In the genomic region with DNA sequence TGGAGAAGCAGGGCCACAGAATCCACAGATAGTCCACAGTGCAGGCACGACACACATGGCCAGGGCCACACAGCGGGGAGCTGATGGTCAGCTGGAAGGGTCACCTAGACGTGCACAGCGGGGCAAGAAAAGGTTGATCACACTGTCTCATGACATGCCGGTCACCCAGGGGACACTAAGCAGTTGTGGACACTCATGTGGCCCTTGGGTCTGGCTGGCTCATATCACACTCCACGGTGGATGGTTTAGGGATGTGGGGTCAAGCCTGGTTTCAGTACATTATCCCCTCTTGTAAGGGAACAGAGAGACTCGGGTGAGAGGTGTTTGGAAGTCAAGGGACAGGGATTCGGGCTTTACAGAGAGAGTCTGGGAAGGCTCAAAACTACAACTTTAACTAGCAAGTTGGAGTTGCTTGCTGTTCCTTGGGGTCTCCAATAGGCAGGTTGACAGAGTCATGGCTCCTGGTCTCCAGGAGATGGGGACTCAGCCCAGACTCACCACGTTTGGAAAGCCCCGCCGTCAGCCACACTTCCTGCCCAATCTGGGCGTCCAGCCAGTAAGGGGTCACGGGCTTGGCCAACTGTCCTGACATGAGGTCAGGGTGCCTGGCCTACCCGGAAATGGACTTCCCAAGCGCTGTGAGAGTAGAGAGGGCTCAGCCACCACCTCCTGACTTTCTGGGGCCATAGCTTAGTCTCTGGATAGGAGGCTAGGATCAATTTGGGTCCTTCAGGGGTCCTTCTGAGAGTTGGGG, we compare ENCODE assay signal across 8 mouse cellular contexts. TPM values are rescaled to one million over a fixed set of nuclear protein-coding genes. Genes with fewer than 3 reads are reported as not detected.
DNase-seq lines count a peak whose midpoint lies in the region; ATAC-seq and TF ChIP-seq lines count a peak whose summit lies in the region.

No protein-coding gene starts in this region.

- ATAC-seq in intestine, postnatal 0 days: no peak
- ATAC-seq in intestine, embryonic 16.5 days: no peak
- ATAC-seq in heart, embryonic 15.5 days (replicated peaks; ENCODE audit: insufficient number of reproducible peaks, insufficient read depth, low FRiP score, low read depth): peak; percentile 59; the same call in 1 of the 2 replicates
- peak; percentile 42; the same call in 1 of the 2 replicates for ATAC-seq in lung, embryonic 14.5 days (ENCODE audit: insufficient read depth)
- no peak for ATAC-seq in midbrain, postnatal 0 days (ENCODE audit: low FRiP score)
- no peak for ATAC-seq in activated CD4-positive, CD25-positive, alpha-beta regulatory T cell, adult 4 months

- H3K9me3 ChIP-seq in intestine, postnatal 0 days (ENCODE audit: control insufficient read depth): no peaks in the 10 kb centered on the region
- H3K9me3 ChIP-seq in intestine, embryonic 16.5 days (ENCODE audit: control insufficient read depth, low read length): no peaks in the 10 kb centered on the region
- no peaks in the 10 kb centered on the region for H3K9me3 ChIP-seq in heart, embryonic 15.5 days (replicated peaks)
- no peaks in the 10 kb centered on the region for H3K9me3 ChIP-seq in lung, embryonic 14.5 days (ENCODE audit: low read depth, low read length)
- no peaks in the 10 kb centered on the region for H3K9me3 ChIP-seq in midbrain, postnatal 0 days (ENCODE audit: low read length)

- no peak overlapping the region for H3K27ac ChIP-seq in intestine, postnatal 0 days (ENCODE audit: low read depth, low read length)
- H3K27ac ChIP-seq in intestine, embryonic 16.5 days (ENCODE audit: low read length): no peak overlapping the region
- H3K27ac ChIP-seq in heart, embryonic 15.5 days: no peak overlapping the region
- no peak overlapping the region for H3K27ac ChIP-seq in lung, embryonic 14.5 days (ENCODE audit: low read depth)
- H3K27ac ChIP-seq in midbrain, postnatal 0 days (ENCODE audit: low read depth, low read length): no peak overlapping the region

- no peaks in the 10 kb centered on the region for H3K4me1 ChIP-seq in intestine, postnatal 0 days (replicated peaks; ENCODE audit: control insufficient read depth, insufficient read depth, low read length)
- peaks cover 11% of the 10 kb centered on the region; the same call in 1 of the 2 replicates for H3K4me1 ChIP-seq in intestine, embryonic 16.5 days (ENCODE audit: control insufficient read depth, insufficient read depth, low read length)
- H3K4me1 ChIP-seq in heart, embryonic 15.5 days (replicated peaks): peaks cover 22% of the 10 kb centered on the region; the same call in 1 of the 2 replicates
- H3K4me1 ChIP-seq in lung, embryonic 14.5 days (ENCODE audit: insufficient read depth): 0 out of 2 replicates have a peak, but pooled peaks cover 5% of the 10 kb centered on the region
- no peaks in the 10 kb centered on the region for H3K4me1 ChIP-seq in midbrain, postnatal 0 days (ENCODE audit: insufficient read depth, low read length)

- DNase-seq in adrenal gland, adult 8-10 months: peak; percentile 80
- peak; percentile 79 for DNase-seq in lung, embryonic 14.5 days
- no peak for DNase-seq in midbrain, postnatal 0 days (ENCODE audit: low spot score)
- DNase-seq in thymus, adult 18-20 months: no peak

- H3K27me3 ChIP-seq in intestine, postnatal 0 days (replicated peaks; ENCODE audit: control insufficient read depth, insufficient read depth, low read length): no peaks in the 10 kb centered on the region
- H3K27me3 ChIP-seq in intestine, embryonic 16.5 days (replicated peaks; ENCODE audit: control insufficient read depth, insufficient read depth, low read length): no peaks in the 10 kb centered on the region
- no peaks in the 10 kb centered on the region for H3K27me3 ChIP-seq in heart, embryonic 15.5 days
- H3K27me3 ChIP-seq in lung, embryonic 14.5 days (ENCODE audit: insufficient read depth, low read length): no peaks in the 10 kb centered on the region
- H3K27me3 ChIP-seq in midbrain, postnatal 0 days (ENCODE audit: insufficient read depth, low read length): no peaks in the 10 kb centered on the region

- H3K36me3 ChIP-seq in intestine, postnatal 0 days (ENCODE audit: control insufficient read depth, insufficient read depth): no peaks in the 10 kb centered on the region
- H3K36me3 ChIP-seq in intestine, embryonic 16.5 days (ENCODE audit: control insufficient read depth, insufficient read depth, low read length): 0 out of 2 replicates have a peak, but pooled peaks cover 2% of the 10 kb centered on the region
- H3K36me3 ChIP-seq in heart, embryonic 15.5 days: no peaks in the 10 kb centered on the region
- H3K36me3 ChIP-seq in lung, embryonic 14.5 days (ENCODE audit: insufficient read depth): no peaks in the 10 kb centered on the region
- peaks cover 32% of the 10 kb centered on the region for H3K36me3 ChIP-seq in midbrain, postnatal 0 days (ENCODE audit: insufficient read depth, low read length)

- TF ChIP-seq CTCF in intestine, postnatal 0 days (IDR thresholded peaks at IDR 0.05; ENCODE audit: low read depth): 0 out of 2 replicates have a peak, but pooled peaks have one; percentile 19
- no peak for TF ChIP-seq CTCF in lung, embryonic 14.5 days (IDR thresholded peaks at IDR 0.05; ENCODE audit: low read depth)
- no peak for TF ChIP-seq CTCF in midbrain, postnatal 0 days (IDR thresholded peaks at IDR 0.05)

- H3K4me2 ChIP-seq in intestine, postnatal 0 days (replicated peaks; ENCODE audit: low read depth): no peak overlapping the region
- no peak overlapping the region for H3K4me2 ChIP-seq in intestine, embryonic 16.5 days (ENCODE audit: low read depth, low read length)
- no peak overlapping the region for H3K4me2 ChIP-seq in heart, embryonic 15.5 days
- H3K4me2 ChIP-seq in lung, embryonic 14.5 days: no peak overlapping the region
- H3K4me2 ChIP-seq in midbrain, postnatal 0 days (ENCODE audit: low read depth, low read length, poor library complexity, severe bottlenecking): no peak overlapping the region

- H3K9ac ChIP-seq in intestine, postnatal 0 days (ENCODE audit: low read depth, low read length): no peak overlapping the region
- no peak overlapping the region for H3K9ac ChIP-seq in intestine, embryonic 16.5 days (ENCODE audit: low read depth, low read length)
- H3K9ac ChIP-seq in heart, embryonic 15.5 days: no peak overlapping the region
- no peak overlapping the region for H3K9ac ChIP-seq in lung, embryonic 14.5 days
- H3K9ac ChIP-seq in midbrain, postnatal 0 days (replicated peaks; ENCODE audit: low read length, poor library complexity, severe bottlenecking): no peak overlapping the region

- 80% methylated on average over 15 of the region's 15 CpGs for WGBS in intestine, postnatal 0 days
- 76% methylated on average over 15 of the region's 15 CpGs for WGBS in intestine, embryonic 16.5 days
- WGBS in heart, embryonic 15.5 days: 66% methylated on average over 15 of the region's 15 CpGs
- WGBS in lung, embryonic 14.5 days: 62% methylated on average over 15 of the region's 15 CpGs
- WGBS in midbrain, postnatal 0 days: 82% methylated on average over 15 of the region's 15 CpGs

- no peak overlapping the region for H3K4me3 ChIP-seq in intestine, postnatal 0 days (ENCODE audit: low read depth, low read length)
- no peak overlapping the region for H3K4me3 ChIP-seq in intestine, embryonic 16.5 days (ENCODE audit: low read length)
- H3K4me3 ChIP-seq in heart, embryonic 15.5 days: no peak overlapping the region
- H3K4me3 ChIP-seq in lung, embryonic 14.5 days (ENCODE audit: low read depth, low read length): no peak overlapping the region
- no peak overlapping the region for H3K4me3 ChIP-seq in midbrain, postnatal 0 days (ENCODE audit: low read depth, low read length)

RNA-seq across cellular contexts. Expression of a gene that starts 20.4 kb away (rescaled TPM):
- polyA plus RNA-seq in intestine, postnatal 0 days (2015; fragmentation: Nextera tagmentation; extraction: Ambion mirVana): 64.4 and 72.0 TPM in 2 replicates
- polyA plus RNA-seq in intestine, embryonic 16.5 days (2015; fragmentation: Nextera tagmentation; extraction: Ambion mirVana): 47.1 and 47.3 TPM in 2 replicates
- 10 to 100 TPM; 25.6 to 51.6 (median 36.7) TPM for total RNA-seq in adrenal gland, adult 8-10 months (2022)
- 46.0 and 51.1 TPM in 2 replicates for polyA plus RNA-seq in heart, embryonic 15.5 days (2015; fragmentation: Nextera tagmentation; extraction: Ambion mirVana)
- polyA plus RNA-seq in lung, embryonic 14.5 days (2014; fragmentation: Nextera tagmentation; extraction: Ambion mirVana): 40.9 and 46.0 TPM in 2 replicates
- total RNA-seq in midbrain, postnatal 0 days (2014; rRNA removed): 64.0 and 67.7 TPM in 2 replicates
- polyA plus RNA-seq in midbrain, postnatal 0 days (2015; fragmentation: Nextera tagmentation; extraction: Ambion mirVana): 53.8 and 54.5 TPM in 2 replicates
- not detected for polyA plus RNA-seq in activated CD4-positive, CD25-positive, alpha-beta regulatory T cell, adult 4 months (2017; shearing (Covaris generic))

Comparison
In these comparisons a context has a peak if more than half of its experiments do, and no peak if none do; other contexts are left out.
1. ATAC-seq: peak in heart, embryonic 15.5 days (single experiment) and lung, embryonic 14.5 days (single experiment); none in intestine, postnatal 0 days (single experiment), intestine, embryonic 16.5 days (single experiment), midbrain, postnatal 0 days (single experiment) and activated CD4-positive, CD25-positive, alpha-beta regulatory T cell, adult 4 months (single experiment).
2. DNase-seq: peak in adrenal gland, adult 8-10 months (single experiment) and lung, embryonic 14.5 days (single experiment); none in midbrain, postnatal 0 days (single experiment) and thymus, adult 18-20 months (0 of 2).
3. RNA of a gene that starts 20.4 kb away (polyA plus RNA-seq): 64.4 to 72.0 TPM in intestine, postnatal 0 days, 53.8 to 54.5 TPM in midbrain, postnatal 0 days, 47.1 to 47.3 TPM in intestine, embryonic 16.5 days, 46.0 to 51.1 TPM in heart, embryonic 15.5 days and 40.9 to 46.0 TPM in lung, embryonic 14.5 days; not detected in activated CD4-positive, CD25-positive, alpha-beta regulatory T cell, adult 4 months; every median in the first group is over 10 times any median in the second.